13 mouse cellular contexts compared by ENCODE assay signal in the genomic region with DNA sequence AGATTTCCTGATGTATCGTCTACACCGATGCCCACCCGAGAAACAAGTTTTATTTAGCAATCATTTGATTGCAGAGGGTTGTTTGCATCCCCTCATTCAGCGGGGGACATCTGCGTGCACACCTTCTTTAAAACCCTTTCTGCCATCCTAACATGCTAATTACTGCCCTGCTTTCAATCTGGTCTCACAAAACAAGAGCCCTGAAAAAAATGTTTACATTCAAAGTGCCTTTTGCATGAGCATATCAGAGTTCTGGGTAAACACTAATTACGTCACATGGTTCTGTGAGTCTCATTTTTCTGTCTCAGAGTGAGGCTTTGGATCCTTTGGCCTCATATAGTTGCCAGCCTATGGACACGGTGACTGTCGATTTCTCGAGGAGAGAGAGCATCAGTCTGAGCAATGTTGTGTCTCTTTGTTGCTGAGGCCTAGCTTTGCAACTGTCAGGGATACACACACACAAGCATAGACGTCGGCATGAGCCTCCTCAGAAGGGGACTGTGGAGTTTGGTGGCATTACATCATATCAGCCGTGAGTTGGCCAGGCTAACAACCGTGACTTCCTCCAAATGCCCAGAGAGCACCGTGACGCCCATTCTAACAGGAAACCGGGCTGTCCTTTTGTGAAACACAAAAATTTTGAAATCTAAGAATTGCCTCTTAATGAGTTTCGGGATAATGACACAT.
DNase-seq lines count a peak whose midpoint lies in the region; ATAC-seq lines count a peak whose summit lies in the region.
"Had no signal": no experiment of that assay in that cellular context is flagged by ENCODE, and none has a peak within 500 bp of the region (broad histone marks: within the 10 kb centered on the region; RNA-seq: fewer than 3 reads in every experiment).

No protein-coding gene starts in this region.

- DNase-seq in embryo, embryonic 10 days (ENCODE audit: low spot score): peak; percentile 23
- no peak for DNase-seq in embryo, embryonic 9.5 days (ENCODE audit: extremely low spot score)
- peak; percentile 74 for DNase-seq in 416B (ENCODE audit: low read depth)
- DNase-seq in kidney, adult 9 months: no peak
- no peak for DNase-seq in left cerebral cortex, adult 18-20 months (ENCODE audit: low spot score in 2 of 2)
- no peak for DNase-seq in kidney, adult 8-10 months
- DNase-seq: heart, adult 2 months; left cerebral cortex, postnatal 4 days; lung, postnatal 36 days; right cerebral cortex, postnatal 25 days had no signal

- H3K4me3 ChIP-seq in forebrain, embryonic 15.5 days: no peak overlapping the region
- H3K4me3 ChIP-seq: heart, adult 2 months; stomach, embryonic 15.5 days had no signal

- peak; percentile 62 for ATAC-seq in forebrain, embryonic 15.5 days (replicated peaks)
- peak; percentile 90 for ATAC-seq in megakaryocyte progenitor cell, adult 5-6 weeks (replicated peaks; ENCODE audit: poor library complexity)

- no peak overlapping the region for H3K9ac ChIP-seq in forebrain, embryonic 15.5 days (replicated peaks)
- H3K9ac ChIP-seq: stomach, embryonic 15.5 days had no signal

- no peak overlapping the region for H3K27ac ChIP-seq in forebrain, embryonic 15.5 days (replicated peaks)
- H3K27ac ChIP-seq: heart, adult 2 months; stomach, embryonic 15.5 days had no signal

- H3K27me3 ChIP-seq in forebrain, embryonic 15.5 days: no peaks in the 10 kb centered on the region
- H3K27me3 ChIP-seq: stomach, embryonic 15.5 days had no signal

- peaks cover 15% of the 10 kb centered on the region for H3K4me1 ChIP-seq in forebrain, embryonic 15.5 days
- H3K4me1 ChIP-seq: stomach, embryonic 15.5 days had no signal

- no peaks in the 10 kb centered on the region for H3K9me3 ChIP-seq in forebrain, embryonic 15.5 days
- H3K9me3 ChIP-seq: stomach, embryonic 15.5 days had no signal

- no peak overlapping the region; the same call in 1 of the 2 replicates for H3K4me2 ChIP-seq in forebrain, embryonic 15.5 days (replicated peaks)
- H3K4me2 ChIP-seq: stomach, embryonic 15.5 days had no signal

- 23% methylated on average over 17 of the region's 17 CpGs for WGBS in forebrain, embryonic 15.5 days

- no peaks in the 10 kb centered on the region for H3K36me3 ChIP-seq in forebrain, embryonic 15.5 days
- H3K36me3 ChIP-seq: stomach, embryonic 15.5 days had no signal

Comparison
In these comparisons a context has a peak if more than half of its experiments do, and no peak if none do; other contexts are left out.
1. DNase-seq: peak in embryo, embryonic 10 days (single experiment) and 416B (single experiment); none in embryo, embryonic 9.5 days (single experiment), kidney, adult 9 months (single experiment), left cerebral cortex, adult 18-20 months (0 of 2) and kidney, adult 8-10 months (0 of 2).